Mouse (Mus musculus) heart, postnatal 0 days (tissue): ENCODE data around the gene Ggcx.

Source experiments
- CTCF ChIP-seq: IDR thresholded peaks from 2 replicates; pipeline ENCODE4 v1.5.1; 2016; ENCODE audit warnings: antibody characterized with exemption, control low read depth, low read depth
- EP300 ChIP-seq: IDR thresholded peaks from 2 replicates; pipeline ENCODE4 v1.6.1; 2016; ENCODE audit warnings: antibody characterized with exemption, low read depth

- TF ChIP-seq CTCF (peak; percentile 67), EP300 (peak; percentile 75; the same call in 1 of the 2 replicates)
These were observed 25.5 kb downstream of the Ggcx start, which contains the start of gene Mat2a for GRCm38 (mm10) chr6:72439355-72440185.
